Comparison of ENCODE assay signal across 10 mouse cellular contexts in the genomic region with DNA sequence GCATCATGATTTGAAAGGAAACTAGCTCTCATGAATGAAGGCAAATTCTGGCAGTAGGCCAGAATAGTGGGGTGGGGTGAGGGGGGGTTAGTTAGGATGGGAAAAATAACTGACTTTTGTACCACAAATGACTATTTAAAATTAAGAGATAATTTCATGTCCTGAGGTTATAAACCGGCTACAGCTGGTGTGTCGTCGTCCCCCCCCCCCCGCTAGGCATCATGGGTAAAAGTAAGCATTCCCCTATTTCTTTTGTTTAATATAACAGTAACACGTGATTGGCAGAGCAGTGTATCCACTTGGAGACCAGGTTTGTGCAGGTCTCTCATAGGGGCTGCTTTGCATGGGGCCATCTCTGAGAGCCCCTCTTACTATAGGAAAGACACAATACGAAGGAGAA. TPM values are rescaled to one million over a fixed set of nuclear protein-coding genes. Genes with fewer than 3 reads are reported as not detected.
DNase-seq lines count a peak whose midpoint lies in the region; ATAC-seq and TF ChIP-seq lines count a peak whose summit lies in the region.
"Had no signal": no experiment of that assay in that cellular context is flagged by ENCODE, and none has a peak within 500 bp of the region (broad histone marks: within the 10 kb centered on the region; RNA-seq: fewer than 3 reads in every experiment).

No protein-coding gene starts in this region.

- TF ChIP-seq CTCF in stomach, postnatal 0 days (IDR thresholded peaks at IDR 0.05; ENCODE audit: low read depth) = no peak

- H3K36me3 ChIP-seq in heart, embryonic 15.5 days = no peaks in the 10 kb centered on the region
- no peaks in the 10 kb centered on the region for H3K36me3 ChIP-seq in intestine, embryonic 16.5 days (ENCODE audit: control insufficient read depth, insufficient read depth, low read length)
- H3K36me3 ChIP-seq in stomach, postnatal 0 days (ENCODE audit: control insufficient read depth, insufficient read depth, low read length) = no peaks in the 10 kb centered on the region
- H3K36me3 ChIP-seq: stomach, embryonic 15.5 days had no signal

- DNase-seq in heart, adult 9 months (ENCODE audit: low spot score in 2 of 2) = no peak
- peak; percentile 36 for DNase-seq in retina, postnatal 1 day
- DNase-seq in retina, embryonic 14.5 days (ENCODE audit: low spot score) = no peak
- peak; percentile 24 for DNase-seq in stomach, postnatal 0 days (ENCODE audit: low spot score)
- DNase-seq in left cerebral cortex, adult 11 months (ENCODE audit: low spot score) = no peak
- no peak for DNase-seq in layer of hippocampus, postnatal 25 days (ENCODE audit: extremely low spot score in 1 of 2, low spot score in 1 of 2)

- TF ChIP-seq EP300 in stomach, postnatal 0 days (optimal IDR thresholded peaks at IDR 0.05) = no peak

- no peak overlapping the region for H3K9ac ChIP-seq in heart, embryonic 15.5 days
- no peak overlapping the region for H3K9ac ChIP-seq in intestine, embryonic 16.5 days (ENCODE audit: low read depth, low read length)
- no peak overlapping the region for H3K9ac ChIP-seq in stomach, postnatal 0 days (ENCODE audit: low read length)
- H3K9ac ChIP-seq: liver, embryonic 14.5 days; stomach, embryonic 15.5 days had no signal

- ATAC-seq in heart, embryonic 15.5 days (replicated peaks; ENCODE audit: insufficient number of reproducible peaks, insufficient read depth, low FRiP score, low read depth) = no peak
- ATAC-seq in intestine, embryonic 16.5 days = no peak
- no peak for ATAC-seq in stomach, postnatal 0 days (ENCODE audit: low FRiP score, low TSS enrichment)

- 57% methylated on average over 6 of the region's 6 CpGs for WGBS in heart, embryonic 15.5 days
- 37% methylated on average over 6 of the region's 6 CpGs for WGBS in intestine, embryonic 16.5 days
- 30% methylated on average over 6 of the region's 6 CpGs for WGBS in stomach, postnatal 0 days

- peak overlapping the region; percentile 36 for H3K4me2 ChIP-seq in heart, embryonic 15.5 days
- H3K4me2 ChIP-seq in intestine, embryonic 16.5 days (ENCODE audit: low read depth, low read length) = peak overlapping the region; percentile 30; the same call in 1 of the 2 replicates
- H3K4me2 ChIP-seq in stomach, postnatal 0 days (replicated peaks; ENCODE audit: low read depth) = 0 out of 2 replicates have a peak overlapping the region, but pooled peaks have one; percentile 4

- H3K27ac ChIP-seq in heart, embryonic 15.5 days = peak overlapping the region; percentile 62
- 0 out of 2 replicates have a peak overlapping the region, but pooled peaks have one; percentile 16 for H3K27ac ChIP-seq in intestine, embryonic 16.5 days (ENCODE audit: low read length)
- no peak overlapping the region for H3K27ac ChIP-seq in stomach, postnatal 0 days (replicated peaks)
- H3K27ac ChIP-seq: liver, embryonic 14.5 days had no signal

- H3K9me3 ChIP-seq in heart, embryonic 15.5 days (replicated peaks) = no peaks in the 10 kb centered on the region
- no peaks in the 10 kb centered on the region for H3K9me3 ChIP-seq in intestine, embryonic 16.5 days (ENCODE audit: control insufficient read depth, low read length)
- no peaks in the 10 kb centered on the region for H3K9me3 ChIP-seq in stomach, postnatal 0 days (ENCODE audit: control insufficient read depth, low read length)
- H3K9me3 ChIP-seq: stomach, embryonic 15.5 days had no signal

- peaks cover 25% of the 10 kb centered on the region for H3K4me1 ChIP-seq in heart, embryonic 15.5 days (replicated peaks)
- peaks cover 15% of the 10 kb centered on the region for H3K4me1 ChIP-seq in intestine, embryonic 16.5 days (ENCODE audit: control insufficient read depth, insufficient read depth, low read length)
- no peaks in the 10 kb centered on the region for H3K4me1 ChIP-seq in stomach, postnatal 0 days (replicated peaks; ENCODE audit: control insufficient read depth, insufficient read depth)

- no peaks in the 10 kb centered on the region for H3K27me3 ChIP-seq in heart, embryonic 15.5 days
- H3K27me3 ChIP-seq in intestine, embryonic 16.5 days (replicated peaks; ENCODE audit: control insufficient read depth, insufficient read depth, low read length) = no peaks in the 10 kb centered on the region
- no peaks in the 10 kb centered on the region for H3K27me3 ChIP-seq in stomach, postnatal 0 days (ENCODE audit: control insufficient read depth, insufficient read depth, low read length)
- H3K27me3 ChIP-seq: stomach, embryonic 15.5 days had no signal

- no peak overlapping the region for H3K4me3 ChIP-seq in heart, embryonic 15.5 days
- no peak overlapping the region for H3K4me3 ChIP-seq in intestine, embryonic 16.5 days (ENCODE audit: low read length)
- no peak overlapping the region for H3K4me3 ChIP-seq in stomach, postnatal 0 days (ENCODE audit: low read depth, low read length)
- H3K4me3 ChIP-seq: stomach, embryonic 15.5 days had no signal

RNA-seq across cellular contexts. Expression of a gene that starts 29.3 kb away (rescaled TPM):
- 7.1 and 9.5 TPM in 2 replicates for polyA plus RNA-seq in heart, embryonic 15.5 days (2015; fragmentation: Nextera tagmentation; extraction: Ambion mirVana)
- 6.4 and 8.9 TPM in 2 replicates for polyA plus RNA-seq in intestine, embryonic 16.5 days (2015; fragmentation: Nextera tagmentation; extraction: Ambion mirVana)
- polyA plus RNA-seq in stomach, postnatal 0 days (2015; fragmentation: Nextera tagmentation; extraction: Ambion mirVana) = 4.0 and 4.8 TPM in 2 replicates
- total RNA-seq in layer of hippocampus, postnatal 25 days (2021) = 100 to 1,000 TPM in 1 of 2 experiments, 10 to 100 TPM in 1; 90.0 to 112 TPM

RNA-seq across cellular contexts. Expression of a gene that starts 57.3 kb away (rescaled TPM):
- polyA plus RNA-seq in heart, embryonic 15.5 days (2015; fragmentation: Nextera tagmentation; extraction: Ambion mirVana) = 4.6 and 6.9 TPM in 2 replicates
- polyA plus RNA-seq in intestine, embryonic 16.5 days (2015; fragmentation: Nextera tagmentation; extraction: Ambion mirVana) = 2.3 and 2.4 TPM in 2 replicates
- 0.95 and 1.1 TPM in 2 replicates for polyA plus RNA-seq in stomach, postnatal 0 days (2015; fragmentation: Nextera tagmentation; extraction: Ambion mirVana)
- total RNA-seq in layer of hippocampus, postnatal 25 days (2021) = 10 to 100 TPM; 31.6 to 34.1 TPM

Comparison
In these comparisons a context has a peak if more than half of its experiments do, and no peak if none do; other contexts are left out.
1. DNase-seq: peak in retina, postnatal 1 day (single experiment) and stomach, postnatal 0 days (single experiment); none in heart, adult 9 months (0 of 2), retina, embryonic 14.5 days (single experiment), left cerebral cortex, adult 11 months (single experiment) and layer of hippocampus, postnatal 25 days (0 of 2).
2. Peak in every context shown above with its lines, with median percentiles within 50 percentile points of each other: H3K4me2 ChIP-seq.